Mouse (Mus musculus): ENCODE results near the gene Opn1sw. TPM values are rescaled to one million over a fixed set of nuclear protein-coding genes. Genes with fewer than 3 reads are reported as not detected.

Gene Opn1sw
- total RNA-seq (2014; fragmentation: Nextera tagmentation) = not detected in 2 replicates
- not detected in 2 replicates for total RNA-seq (2017)

GRCm38 (mm10) chr6:29388052-29388518, at the start of gene Opn1sw:
TSS of gene Opn1sw (minus strand) at chr6:29388468.
- peak; percentile 62 for ATAC-seq (replicated peaks; ENCODE audit: poor library complexity, severe bottlenecking)

DNA sequence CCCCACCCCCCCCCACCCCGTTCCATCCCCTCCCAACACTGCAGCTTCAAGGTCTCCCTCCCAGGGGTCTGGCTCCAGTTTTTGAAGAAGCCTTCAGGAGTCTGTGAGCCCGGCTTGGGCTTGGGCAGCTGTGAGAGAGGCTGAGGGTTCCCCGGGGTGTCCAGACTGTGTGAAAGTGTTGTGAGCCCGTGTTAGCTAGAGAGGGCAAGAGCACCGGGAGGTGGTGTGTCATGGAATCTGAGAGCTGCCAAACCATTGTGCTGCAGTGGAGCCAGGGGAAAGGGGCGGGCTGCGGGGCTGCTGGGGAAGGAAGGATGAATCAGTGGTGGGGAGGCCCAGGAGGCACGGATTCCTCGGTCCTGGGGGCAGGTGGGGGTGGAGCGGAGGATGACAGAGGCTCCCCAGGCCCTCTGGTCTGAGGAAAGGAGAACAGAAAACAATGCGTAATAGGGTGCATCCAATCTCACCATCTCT, 48.2 kb upstream of the Opn1sw start:
- peak; percentile 43 for ATAC-seq (replicated peaks; ENCODE audit: poor library complexity, severe bottlenecking)

GRCm38 (mm10) chr6:29435940-29436451, 47.7 kb upstream of the Opn1sw start:
- no peak for ATAC-seq (replicated peaks; ENCODE audit: poor library complexity, severe bottlenecking)

DNA sequence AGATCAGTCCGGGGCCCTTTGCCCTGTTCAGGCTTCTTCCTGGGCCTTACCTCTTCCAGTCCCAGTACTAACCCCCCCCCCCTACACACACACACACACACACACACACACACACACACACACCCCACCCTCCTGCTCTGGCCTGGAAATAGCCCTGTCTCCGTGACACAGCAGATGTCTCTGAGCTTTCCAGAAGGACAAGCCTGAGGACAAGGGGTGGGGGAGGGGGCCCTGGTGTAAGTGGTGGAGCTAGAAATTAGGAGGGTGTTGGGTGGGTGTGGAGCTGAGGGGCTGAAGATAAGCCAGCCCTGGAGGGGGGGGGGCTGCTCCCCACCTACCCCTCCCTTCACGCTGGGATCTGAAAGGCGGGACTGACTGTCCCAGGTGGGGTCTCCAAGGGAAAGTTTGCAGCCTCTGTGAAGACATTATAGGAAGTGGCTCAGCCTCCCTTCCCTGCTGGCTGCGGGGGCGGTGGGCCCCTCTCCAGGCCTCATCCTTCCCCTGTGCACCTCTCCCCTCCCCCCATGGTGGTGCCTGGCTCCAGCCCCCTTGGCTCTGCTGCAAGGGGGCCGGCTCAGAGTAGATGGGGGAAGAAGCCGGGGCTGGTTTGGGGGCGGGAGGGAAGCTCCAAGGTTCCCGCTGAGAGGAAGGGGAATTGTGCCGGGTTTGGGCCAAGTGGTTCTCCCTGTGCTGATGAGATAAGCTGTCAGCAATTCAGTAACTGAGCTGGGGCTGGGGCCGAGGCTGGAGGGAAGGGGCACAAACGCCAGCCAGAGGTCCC, 46.8 kb upstream of the Opn1sw start:
- ATAC-seq (replicated peaks; ENCODE audit: poor library complexity, severe bottlenecking) = no peak

DNA sequence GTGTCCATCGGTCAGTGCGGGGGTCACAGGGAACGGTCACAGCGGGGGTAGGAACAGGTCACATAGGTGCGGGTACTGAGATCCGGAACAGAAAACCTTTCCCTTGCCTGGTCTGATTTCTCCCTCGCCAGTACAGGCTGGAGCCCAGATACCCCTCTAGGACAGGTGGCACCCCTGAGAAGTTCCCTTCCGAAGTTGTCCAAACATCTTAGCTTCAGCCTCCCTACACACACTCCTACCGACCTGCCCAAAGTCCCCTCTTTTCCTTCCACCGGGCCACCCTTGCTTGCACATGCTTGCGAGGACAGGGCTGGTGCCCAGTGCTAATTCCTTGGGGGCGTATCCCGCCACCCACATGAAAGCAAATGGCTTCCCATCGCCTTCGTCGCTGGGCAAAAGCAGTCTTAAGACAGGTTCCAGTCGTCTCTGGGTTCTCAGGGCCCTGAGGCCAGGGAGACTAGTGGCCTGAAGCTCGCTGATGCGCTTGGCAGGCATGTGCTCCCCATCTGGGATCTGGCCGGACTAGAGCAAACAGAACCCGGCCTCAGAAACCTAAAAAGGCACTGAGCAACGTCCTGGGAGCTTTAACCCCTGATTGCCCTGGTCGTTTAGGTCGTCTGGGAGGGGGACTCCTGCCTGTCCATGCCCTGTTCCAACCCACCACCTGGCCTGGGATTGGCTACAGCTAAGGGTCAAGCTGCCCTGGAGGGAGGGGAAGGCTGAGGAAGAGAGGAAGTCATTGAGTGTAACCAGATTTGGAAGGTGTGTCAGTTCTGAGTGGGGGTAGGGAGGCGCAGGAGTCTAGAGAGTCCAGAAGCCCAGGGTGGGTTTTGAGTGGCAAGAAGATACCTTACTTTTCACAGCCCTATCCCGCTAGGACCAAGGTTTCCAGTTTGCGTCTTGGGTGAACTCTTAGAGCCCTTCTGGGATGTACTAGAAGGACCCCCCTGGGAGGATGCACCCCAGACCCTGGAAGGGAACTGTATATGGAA, 45.8 kb upstream of the Opn1sw start:
- ATAC-seq (replicated peaks; ENCODE audit: poor library complexity, severe bottlenecking) = no peak

- peak; percentile 41 for ATAC-seq (replicated peaks; ENCODE audit: poor library complexity, severe bottlenecking)
Measured at GRCm38 (mm10) chr6:29433038-29433803, 45.0 kb upstream of the Opn1sw start, which contains the start of gene Flnc. TSS of gene Flnc (plus strand) at chr6:29433256.

DNA sequence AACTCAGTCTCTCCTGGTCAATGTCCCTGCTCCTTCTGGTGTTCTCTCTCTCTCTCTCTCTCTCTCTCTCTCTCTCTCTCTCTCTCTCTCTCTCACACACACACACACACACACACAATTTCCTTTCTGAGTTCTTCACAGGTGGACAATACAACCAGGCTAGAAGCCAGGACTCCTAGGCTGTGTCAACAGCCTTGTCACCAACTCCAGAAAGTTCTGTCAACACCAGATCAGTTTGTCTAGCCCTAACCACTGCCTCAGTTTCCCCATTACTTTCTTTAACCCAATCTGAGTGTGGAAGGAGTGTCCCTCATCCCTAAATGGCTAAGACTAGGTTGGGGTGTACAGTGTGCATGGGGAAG, 44.4 kb upstream of the Opn1sw start:
- no peak for ATAC-seq (replicated peaks; ENCODE audit: poor library complexity, severe bottlenecking)

- no peak for ATAC-seq (replicated peaks; ENCODE audit: poor library complexity, severe bottlenecking)
Measured at GRCm38 (mm10) chr6:29432156-29432555, 43.9 kb upstream of the Opn1sw start.

- no peak for ATAC-seq (replicated peaks; ENCODE audit: poor library complexity, severe bottlenecking)
Measured at GRCm38 (mm10) chr6:29431473-29431872, 43.2 kb upstream of the Opn1sw start.

GRCm38 (mm10) chr6:29430681-29431420, 42.6 kb upstream of the Opn1sw start:
- ATAC-seq (replicated peaks; ENCODE audit: poor library complexity, severe bottlenecking) = no peak

DNA sequence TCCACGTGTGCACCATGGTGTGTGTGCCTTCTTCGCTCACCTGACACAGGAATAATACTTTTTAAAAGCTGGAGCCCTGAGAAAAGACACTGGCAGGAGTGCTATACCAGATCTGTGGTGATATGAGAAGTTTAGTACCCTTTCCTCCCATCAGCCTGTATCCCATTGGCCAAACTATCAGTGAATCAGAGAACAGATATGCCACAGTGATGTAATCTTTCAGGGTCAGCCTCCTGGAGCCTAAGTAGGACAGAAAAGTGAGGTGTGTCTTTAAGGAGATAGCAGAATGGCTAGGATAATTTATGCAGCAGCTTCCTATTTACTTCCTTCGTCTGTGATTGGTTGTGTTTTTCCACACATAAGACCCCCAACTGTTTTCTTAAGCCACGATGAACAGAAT, 39.9 kb upstream of the Opn1sw start:
- ATAC-seq (replicated peaks; ENCODE audit: poor library complexity, severe bottlenecking) = no peak

GRCm38 (mm10) chr6:29426331-29426730, 38.1 kb upstream of the Opn1sw start:
- no peak for ATAC-seq (replicated peaks; ENCODE audit: poor library complexity, severe bottlenecking)

DNA sequence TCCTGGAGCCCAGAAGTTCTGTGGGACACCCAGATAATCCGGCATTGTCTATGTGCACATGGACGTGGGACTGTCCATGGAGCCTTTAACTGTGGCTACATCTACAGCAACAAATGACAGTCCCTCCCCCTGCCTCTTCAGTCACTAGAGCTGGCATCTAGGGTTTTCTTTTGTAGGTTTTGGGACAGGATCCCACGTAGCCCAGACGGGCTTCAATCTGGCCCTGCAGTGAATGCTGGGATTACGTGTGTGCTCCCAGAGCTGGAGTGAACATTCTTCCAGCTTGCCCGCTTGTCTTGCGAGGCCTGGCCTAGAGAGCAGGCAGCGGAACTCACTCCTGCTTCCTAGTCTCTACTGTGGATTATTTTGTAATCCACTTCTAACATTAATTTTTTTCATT, 36.9 kb upstream of the Opn1sw start:
- ATAC-seq (replicated peaks; ENCODE audit: poor library complexity, severe bottlenecking) = no peak

DNA sequence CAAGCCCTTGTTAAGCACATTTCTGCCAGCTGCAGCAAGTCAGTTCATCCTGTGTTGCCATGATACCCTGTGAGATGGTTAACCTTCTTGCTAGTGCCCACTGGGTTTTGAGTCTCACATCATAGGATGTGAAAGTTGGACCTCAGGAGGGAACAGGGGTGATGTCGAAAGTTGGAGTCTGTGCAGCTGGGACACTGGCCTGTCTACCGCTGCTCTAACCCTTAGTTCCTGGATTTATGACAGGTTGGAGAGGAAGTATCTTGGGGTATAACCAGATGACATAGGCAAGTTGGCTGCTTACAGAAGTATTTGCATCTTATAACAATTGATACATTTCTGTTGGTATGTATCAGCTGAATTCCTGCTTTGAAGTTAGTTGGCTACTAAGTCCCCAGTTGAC, 32.3 kb upstream of the Opn1sw start:
- ATAC-seq (replicated peaks; ENCODE audit: poor library complexity, severe bottlenecking) = peak; percentile 90

GRCm38 (mm10) chr6:29415446-29415845, 27.2 kb upstream of the Opn1sw start:
- ATAC-seq (replicated peaks; ENCODE audit: poor library complexity, severe bottlenecking) = no peak

DNA sequence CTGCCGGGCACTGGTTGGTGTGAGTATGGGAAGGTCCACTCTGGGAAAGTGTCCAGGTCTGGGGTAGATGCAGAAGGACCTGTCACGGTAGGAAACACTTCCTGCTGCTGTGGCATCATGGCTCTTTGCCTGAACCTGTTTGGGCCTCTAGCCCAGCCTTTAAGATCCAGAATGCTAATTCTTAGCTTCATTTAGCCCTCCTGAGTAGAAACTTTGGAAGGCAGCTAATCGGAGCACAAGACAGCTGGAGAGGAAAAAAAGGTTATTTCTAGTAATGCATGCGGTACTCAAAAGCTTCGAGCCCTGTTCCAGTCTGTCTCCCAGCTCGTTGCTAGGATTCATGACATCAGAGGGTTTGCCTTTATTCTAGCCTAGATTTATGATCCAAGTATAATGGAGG, 18.1 kb upstream of the Opn1sw start:
- no peak for ATAC-seq (replicated peaks; ENCODE audit: poor library complexity, severe bottlenecking)

DNA sequence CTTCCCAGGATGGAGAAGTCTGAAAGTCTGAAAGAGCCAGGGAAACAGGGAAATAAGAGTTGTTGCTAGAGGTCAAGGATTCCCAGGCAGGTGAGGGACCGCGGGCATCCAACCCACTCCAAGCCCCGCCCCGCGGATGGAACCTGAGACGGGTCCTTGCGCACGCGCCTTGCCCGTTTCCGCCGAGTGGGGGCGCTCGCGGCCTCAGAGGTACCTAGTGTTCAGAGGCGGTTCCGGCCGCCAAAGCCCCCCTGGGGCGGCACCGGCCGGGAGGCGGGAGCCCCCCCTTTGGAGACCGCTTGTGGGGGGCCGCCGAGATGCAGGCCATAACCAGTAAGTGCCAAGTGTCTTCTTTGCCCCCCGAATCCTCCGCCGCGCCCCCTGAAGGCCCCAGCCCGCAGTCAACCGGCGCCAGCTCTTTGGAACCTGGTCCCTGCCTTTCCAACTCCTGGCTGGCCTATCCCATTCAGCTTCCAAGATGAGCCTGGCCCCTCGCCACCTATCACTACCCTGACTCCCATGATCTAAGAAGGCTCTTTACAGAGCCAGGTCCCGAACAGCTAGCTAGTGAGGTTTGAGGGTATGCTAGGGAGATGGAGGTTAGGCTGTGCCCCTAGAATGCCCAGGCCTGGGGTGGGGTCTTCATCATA, 14.6 kb upstream of the Opn1sw start:
- ATAC-seq (replicated peaks; ENCODE audit: poor library complexity, severe bottlenecking) = 0 out of 2 replicates have a peak, but pooled peaks have one; percentile 27

GRCm38 (mm10) chr6:29399851-29400250, 11.6 kb upstream of the Opn1sw start:
- no peak for ATAC-seq (replicated peaks; ENCODE audit: poor library complexity, severe bottlenecking)

DNA sequence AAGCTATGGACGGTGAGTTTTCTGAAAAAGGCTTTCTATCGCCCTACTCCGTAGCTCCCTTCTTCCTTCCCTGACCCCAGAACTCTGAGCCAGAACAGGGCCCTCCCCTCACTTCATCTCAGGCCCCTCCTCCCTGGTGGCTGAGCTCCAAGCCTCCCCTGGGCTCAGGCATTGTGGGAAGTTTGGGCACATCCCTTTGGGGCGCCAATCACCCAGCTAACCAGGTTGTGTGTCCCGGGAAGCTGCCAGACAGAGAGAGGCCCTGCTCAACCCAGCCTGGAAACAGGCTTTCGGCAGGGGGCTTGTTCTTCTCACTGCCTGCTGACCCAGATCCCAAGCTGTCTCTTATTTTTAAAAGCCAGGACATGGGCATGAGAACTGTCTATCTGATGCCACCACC, 9.3 kb upstream of the Opn1sw start:
- ATAC-seq (replicated peaks; ENCODE audit: poor library complexity, severe bottlenecking) = no peak

All from granulocyte monocyte progenitor cell, adult 5-6 weeks (primary cell).